Mouse (Mus musculus): Measurements from ENCODE around the gene Cyp4f37. TPM values are rescaled to one million over a fixed set of nuclear protein-coding genes. Genes with fewer than 3 reads are reported as not detected.

The Cyp4f37 gene
- total and polyA plus RNA-seq, 3 experiments = not detected

- no peak for TF ChIP-seq KAT2A (conservative IDR thresholded peaks at IDR 0.05; ENCODE audit: low read depth, low read length)
- no peak for TF ChIP-seq MXI1 (IDR thresholded peaks at IDR 0.05; ENCODE audit: low read depth, low read length)
- TF ChIP-seq E2F4 (IDR thresholded peaks at IDR 0.05; ENCODE audit: borderline replicate concordance, low read depth, low read length) = no peak
- no peak for TF ChIP-seq RAD21 (IDR thresholded peaks at IDR 0.05; ENCODE audit: low read depth, low read length)
- no peak for TF ChIP-seq GATA1 (IDR thresholded peaks at IDR 0.05; ENCODE audit: low read depth, low read length)
- no peak for TF ChIP-seq BHLHE40 (IDR thresholded peaks at IDR 0.05; ENCODE audit: borderline replicate concordance, low read depth, low read length)
- TF ChIP-seq RCOR1 (IDR thresholded peaks at IDR 0.05; ENCODE audit: low read depth, low read length) = no peak
- TF ChIP-seq USF2 (IDR thresholded peaks at IDR 0.05; ENCODE audit: borderline replicate concordance in 1 of 2, insufficient read depth in 1 of 2, low read depth in 1 of 2, low read length in 2 of 2) = no peak
- no peak for TF ChIP-seq POLR2AphosphoS5 (IDR thresholded peaks at IDR 0.05; ENCODE audit: borderline replicate concordance, low read depth, low read length)
- no peak for TF ChIP-seq SMC3 (IDR thresholded peaks at IDR 0.05; ENCODE audit: low read depth, low read length)
- no peak for TF ChIP-seq JUND (IDR thresholded peaks at IDR 0.05; ENCODE audit: low read depth, low read length)
- TF ChIP-seq POLR2AphosphoS2 (IDR thresholded peaks at IDR 0.05; ENCODE audit: low read length) = no peak
- no peak for TF ChIP-seq MYB (IDR thresholded peaks at IDR 0.05; ENCODE audit: low read depth, low read length)
- no peak for TF ChIP-seq EP300 (IDR thresholded peaks at IDR 0.05; ENCODE audit: low read depth in 1 of 2, low read length in 2 of 2)
- no peak for TF ChIP-seq MEF2A (IDR thresholded peaks at IDR 0.05; ENCODE audit: extremely low read depth, insufficient replicate concordance, low read depth, low read length, poor library complexity, severe bottlenecking)
- no peak for TF ChIP-seq NRF1 (IDR thresholded peaks at IDR 0.05; ENCODE audit: insufficient read depth, low read depth, low read length, poor library complexity, severe bottlenecking)
- Histone ChIP-seq H3K9ac (ENCODE audit: control insufficient read depth, low read depth, low read length, poor library complexity, severe bottlenecking) (no peak overlapping the region), H3K4me3 (ENCODE audit: control insufficient read depth in 1 of 2, insufficient read depth in 1 of 2, low read depth in 2 of 2, low read length in 2 of 2) (no peak overlapping the region), H3K4me1 (ENCODE audit: control insufficient read depth in 1 of 2, insufficient read depth in 2 of 2, low read length in 2 of 2) (no peaks in the 10 kb centered on the region; a peak in 1 of 4 replicates), H3K27ac (ENCODE audit: control insufficient read depth, low read depth, low read length) (no peak overlapping the region), H3K27me3 (ENCODE audit: control insufficient read depth in 1 of 2, insufficient read depth in 2 of 2, low read length in 2 of 2) (no peaks in the 10 kb centered on the region; a peak in 1 of 4 replicates), H3K36me3 (ENCODE audit: control insufficient read depth in 1 of 2, insufficient read depth in 2 of 2, low read length in 2 of 2) (no peaks in the 10 kb centered on the region; a peak in 1 of 4 replicates), H3K79me2 (ENCODE audit: control insufficient read depth, insufficient read depth, low read length, poor library complexity) (no peaks in the 10 kb centered on the region), H3K9me3 (replicated peaks; ENCODE audit: insufficient read depth, low read length) (no peaks in the 10 kb centered on the region)
- no peak for DNase-seq (ENCODE audit: low read depth, low spot score)
These were observed 16.0 kb downstream of the Cyp4f37 start for GRCm38 (mm10) chr17:32637151-32637550.

GRCm38 (mm10) chr17:32646631-32647030 is 25.5 kb downstream of the Cyp4f37 start:
- no peak for DNase-seq (ENCODE audit: low read depth, low spot score)
- no peaks in the 10 kb centered on the region for H3K36me3 ChIP-seq (ENCODE audit: control insufficient read depth in 1 of 2, insufficient read depth in 2 of 2, low read length in 2 of 2)
- no peaks in the 10 kb centered on the region for H3K4me1 ChIP-seq (ENCODE audit: control insufficient read depth in 1 of 2, insufficient read depth in 2 of 2, low read length in 2 of 2)
- no peaks in the 10 kb centered on the region for H3K79me2 ChIP-seq (ENCODE audit: control insufficient read depth, insufficient read depth, low read length, poor library complexity)
- no peaks in the 10 kb centered on the region for H3K9me3 ChIP-seq (replicated peaks; ENCODE audit: insufficient read depth, low read length)
- H3K9ac ChIP-seq (ENCODE audit: control insufficient read depth, low read depth, low read length, poor library complexity, severe bottlenecking) = no peak overlapping the region
- H3K4me3 ChIP-seq (ENCODE audit: control insufficient read depth in 1 of 2, insufficient read depth in 1 of 2, low read depth in 2 of 2, low read length in 2 of 2) = no peak overlapping the region
- TF ChIP-seq GABPA (IDR thresholded peaks at IDR 0.05; ENCODE audit: low read depth, low read length) = no peak
- TF ChIP-seq EP300 (IDR thresholded peaks at IDR 0.05; ENCODE audit: low read depth in 1 of 2, low read length in 2 of 2) = no peak
- TF ChIP-seq BHLHE40 (IDR thresholded peaks at IDR 0.05; ENCODE audit: borderline replicate concordance, low read depth, low read length) = no peak
- TF ChIP-seq MYC (IDR thresholded peaks at IDR 0.05; ENCODE audit: low read depth, low read length) = no peak
- TF ChIP-seq MAZ (IDR thresholded peaks at IDR 0.05; ENCODE audit: low read depth, low read length) = no peak
- no peak for TF ChIP-seq UBTF (IDR thresholded peaks at IDR 0.05; ENCODE audit: borderline replicate concordance, insufficient read depth, low read depth, low read length)
- no peak for TF ChIP-seq SMC3 (IDR thresholded peaks at IDR 0.05; ENCODE audit: low read depth, low read length)
- TF ChIP-seq TAL1 (IDR thresholded peaks at IDR 0.05; ENCODE audit: low read length) = no peak
- no peak for TF ChIP-seq TBP (IDR thresholded peaks at IDR 0.05; ENCODE audit: low read depth, low read length)
- TF ChIP-seq CTCF (IDR thresholded peaks at IDR 0.05 in 2 of 3, conservative IDR thresholded peaks at IDR 0.05 in 1 of 3; ENCODE audit: control insufficient read depth in 1 of 3, insufficient read depth in 1 of 3, low read depth in 2 of 3, low read length in 3 of 3, poor library complexity in 1 of 3, severe bottlenecking in 1 of 3) = no peak
- no peak for TF ChIP-seq RCOR1 (IDR thresholded peaks at IDR 0.05; ENCODE audit: low read depth, low read length)
- TF ChIP-seq MAFK (IDR thresholded peaks at IDR 0.05; ENCODE audit: borderline replicate concordance, low read depth, low read length) = no peak
- no peak overlapping the region for H3K27ac ChIP-seq (ENCODE audit: control insufficient read depth, low read depth, low read length)
- no peaks in the 10 kb centered on the region; a peak in 1 of 4 replicates for H3K27me3 ChIP-seq (ENCODE audit: control insufficient read depth in 1 of 2, insufficient read depth in 2 of 2, low read length in 2 of 2)

All from MEL (cell line).